Mouse (Mus musculus): Measurements from ENCODE around the gene Rusc2.

Rusc2 gene

DNA sequence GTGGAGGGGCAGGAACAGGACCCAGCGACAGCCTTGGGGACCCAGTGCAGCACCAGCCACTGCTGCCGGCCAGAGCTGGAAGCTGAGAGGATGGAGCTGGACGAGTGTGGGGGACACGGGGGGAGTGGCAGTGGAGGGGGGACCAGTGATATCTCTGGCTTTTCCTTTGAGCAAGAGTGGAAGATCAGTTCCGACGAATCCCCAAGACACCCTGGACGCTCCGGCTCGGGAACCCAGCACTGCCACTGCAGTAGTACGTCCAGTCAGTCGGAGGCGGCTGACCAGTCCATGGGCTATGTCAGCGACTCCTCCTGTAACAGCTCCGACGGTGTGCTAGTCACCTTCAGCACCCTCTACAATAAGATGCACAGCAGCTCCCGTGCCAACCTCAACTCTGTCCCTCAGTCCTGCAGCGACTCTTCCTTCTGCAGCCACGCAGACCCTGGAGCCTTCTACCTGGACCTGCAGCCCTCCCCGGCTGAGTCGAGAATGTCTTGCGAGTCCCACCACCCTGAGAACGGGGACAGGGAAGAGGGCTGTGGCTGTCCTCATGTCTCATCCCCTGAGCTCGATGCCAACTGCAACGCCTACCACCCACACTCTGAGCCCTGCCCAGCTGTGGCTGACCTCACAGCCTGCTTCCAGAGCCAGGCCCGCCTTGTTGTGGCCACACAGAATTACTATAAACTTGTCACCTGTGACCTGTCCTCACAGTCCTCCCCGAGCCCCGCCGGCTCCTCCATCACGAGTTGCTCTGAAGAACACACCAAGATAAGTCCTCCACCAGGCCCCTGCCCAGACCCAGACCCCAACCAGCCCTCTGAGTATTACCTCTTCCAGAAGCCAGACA, 33.7 kb downstream of the Rusc2 start:
- DNase-seq (ENCODE audit: low read depth, low spot score) = no peak

DNA sequence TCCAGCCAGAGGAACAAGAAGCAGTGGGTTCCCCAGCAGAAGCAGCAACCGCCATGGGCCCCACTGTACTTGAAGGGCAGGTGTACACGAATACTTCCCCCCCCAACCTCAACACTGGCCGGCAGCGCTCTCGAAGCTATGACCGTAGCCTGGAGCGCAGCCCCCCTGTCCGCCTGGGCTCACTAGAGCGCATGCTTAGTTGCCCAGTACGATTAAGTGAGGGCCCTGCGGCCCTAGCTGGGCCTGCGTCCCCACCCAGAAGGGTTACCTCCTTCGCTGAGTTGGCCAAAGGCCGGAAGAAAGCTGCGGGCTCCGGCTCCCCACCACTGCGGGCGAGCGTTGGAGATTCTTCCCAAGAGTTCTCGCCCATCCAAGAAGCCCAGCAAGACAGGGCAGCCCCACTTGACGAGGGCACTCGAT, 34.3 kb downstream of the Rusc2 start:
- DNase-seq (ENCODE audit: low read depth, low spot score) = no peak

DNA sequence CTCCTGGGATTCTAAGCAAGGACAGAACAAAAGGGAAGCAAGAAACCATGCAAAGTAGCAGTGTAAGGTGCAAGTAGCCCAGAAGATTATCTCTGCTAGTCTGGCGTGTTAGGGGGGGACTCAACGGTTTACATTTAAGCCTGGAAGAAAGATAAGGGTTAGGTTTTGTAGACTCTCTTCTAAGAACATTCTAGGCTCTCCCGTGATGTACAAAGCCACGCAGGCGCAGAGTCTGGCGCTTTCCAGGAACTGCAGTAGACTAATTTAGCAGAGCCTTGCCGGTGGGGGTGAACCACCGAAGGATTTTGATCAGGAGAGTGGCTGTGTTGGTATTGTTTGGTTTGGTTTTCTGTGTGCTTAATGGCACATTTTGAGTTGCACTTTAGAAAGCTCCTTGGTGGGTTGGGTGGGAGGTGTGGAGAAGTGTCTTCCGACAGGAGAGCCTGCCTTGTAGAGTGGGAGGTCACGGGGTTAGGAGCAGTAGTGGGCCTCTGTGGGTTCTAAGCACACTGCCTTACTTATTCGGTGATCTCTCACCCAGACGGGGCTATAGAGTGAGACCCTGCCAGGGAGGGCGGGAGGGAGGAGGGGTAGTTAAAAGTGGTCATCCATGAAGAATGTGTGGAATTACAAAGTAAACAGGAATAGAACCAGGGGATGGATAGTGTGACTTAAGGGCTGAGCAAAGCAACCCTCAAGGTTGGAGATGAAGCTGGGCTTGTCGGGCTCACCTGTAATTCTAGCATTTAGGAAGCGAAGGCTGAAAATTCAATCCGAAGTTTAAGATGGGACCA, 35.7 kb downstream of the Rusc2 start:
- peak; percentile 55 for DNase-seq (ENCODE audit: low read depth, low spot score)

DNA sequence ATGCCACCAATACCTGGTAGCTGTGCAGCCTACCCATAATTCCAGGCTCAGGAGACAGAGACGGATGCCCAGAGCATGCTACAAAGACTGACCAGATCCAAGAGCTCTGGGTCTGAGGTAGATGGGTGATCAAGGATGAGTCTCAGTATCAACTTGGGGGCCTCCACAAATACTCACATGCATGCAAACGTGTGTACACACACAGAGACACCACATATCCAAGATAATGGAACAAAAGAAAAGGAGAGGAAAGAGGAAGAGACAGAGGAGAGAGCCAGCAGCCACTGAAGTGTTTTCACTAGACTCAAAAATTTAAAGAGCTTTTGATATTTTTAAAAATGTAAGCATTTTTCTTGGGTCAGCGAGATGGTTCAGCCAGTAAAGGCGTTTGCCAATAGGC, 36.7 kb downstream of the Rusc2 start:
- DNase-seq (ENCODE audit: low read depth, low spot score) = no peak

DNA sequence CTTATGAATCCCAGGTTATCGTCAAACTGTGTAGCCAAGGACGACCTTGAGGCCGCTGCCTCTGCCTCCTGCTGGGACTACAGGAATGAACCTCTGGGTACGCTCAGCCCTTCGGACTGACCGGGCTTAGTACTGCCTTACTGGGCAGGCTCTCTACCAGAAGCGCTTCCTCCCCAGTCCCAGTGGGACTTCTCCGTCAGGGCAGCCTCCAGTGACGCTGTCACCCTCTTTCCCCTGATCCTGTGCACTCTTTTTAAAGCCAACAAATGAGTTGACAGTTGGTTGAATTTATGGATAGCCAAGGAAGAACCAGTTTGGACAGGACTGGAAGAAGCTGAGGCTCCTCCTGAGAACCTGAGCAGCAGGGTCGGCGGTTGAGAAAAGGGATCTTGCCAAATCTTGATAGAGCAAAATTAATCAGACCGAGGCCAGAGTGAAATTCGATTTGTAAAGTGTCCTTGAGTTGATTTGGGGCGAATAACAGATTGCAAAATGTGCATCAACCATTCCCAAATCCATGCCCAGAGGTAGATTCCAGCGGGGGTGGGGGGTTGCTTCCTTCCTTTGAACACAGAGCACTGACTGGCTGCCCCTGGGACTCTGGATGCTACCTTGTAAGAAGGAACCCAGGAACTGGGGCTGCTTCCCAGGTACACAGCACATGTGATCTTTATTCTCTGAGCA, 37.3 kb downstream of the Rusc2 start:
- no peak for DNase-seq (ENCODE audit: low read depth, low spot score)

DNA sequence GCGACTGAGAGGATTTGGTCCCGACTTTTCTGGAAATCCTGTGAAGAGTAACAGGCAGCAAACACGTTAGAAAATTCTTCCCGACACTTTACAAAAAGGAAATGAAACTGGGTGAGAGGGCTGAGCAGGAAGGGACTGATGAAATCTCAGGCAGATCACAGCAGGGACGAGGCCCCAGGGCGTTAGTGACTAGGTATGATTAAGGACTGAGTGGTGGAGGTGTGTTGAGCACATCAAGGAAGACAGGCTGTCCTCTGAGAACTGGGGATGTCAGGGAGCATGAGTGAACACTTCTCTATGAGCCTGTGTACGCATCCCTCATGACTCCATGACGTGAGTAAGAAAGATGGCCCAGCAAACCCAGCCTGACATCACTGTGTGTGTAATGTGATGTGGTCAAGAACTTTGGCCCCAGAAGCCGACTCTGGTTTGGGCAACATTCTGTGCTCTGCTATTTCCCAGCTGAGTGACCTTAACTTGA, 38.1 kb downstream of the Rusc2 start:
- DNase-seq (ENCODE audit: low read depth, low spot score) = no peak

DNA sequence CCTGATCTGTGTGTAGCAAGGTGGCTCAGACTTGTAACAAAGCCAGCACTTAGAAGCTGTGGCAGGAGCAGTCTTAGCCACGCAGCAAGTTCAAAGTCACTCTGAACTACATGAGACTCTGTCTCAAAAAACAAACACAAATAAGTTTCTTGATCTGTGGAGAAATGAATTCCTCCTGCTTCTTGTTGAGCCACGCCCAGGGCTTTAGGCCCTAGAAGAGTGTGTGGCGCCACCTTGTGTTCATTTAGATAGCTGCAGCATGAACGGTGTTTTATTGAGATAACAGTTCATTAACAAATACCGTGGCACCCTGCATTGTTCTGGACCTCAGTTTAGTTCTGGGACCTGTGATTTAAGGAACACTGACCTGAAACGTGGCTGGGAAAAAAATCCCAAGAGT, 38.5 kb downstream of the Rusc2 start:
- DNase-seq (ENCODE audit: low read depth, low spot score) = peak; percentile 88

DNA sequence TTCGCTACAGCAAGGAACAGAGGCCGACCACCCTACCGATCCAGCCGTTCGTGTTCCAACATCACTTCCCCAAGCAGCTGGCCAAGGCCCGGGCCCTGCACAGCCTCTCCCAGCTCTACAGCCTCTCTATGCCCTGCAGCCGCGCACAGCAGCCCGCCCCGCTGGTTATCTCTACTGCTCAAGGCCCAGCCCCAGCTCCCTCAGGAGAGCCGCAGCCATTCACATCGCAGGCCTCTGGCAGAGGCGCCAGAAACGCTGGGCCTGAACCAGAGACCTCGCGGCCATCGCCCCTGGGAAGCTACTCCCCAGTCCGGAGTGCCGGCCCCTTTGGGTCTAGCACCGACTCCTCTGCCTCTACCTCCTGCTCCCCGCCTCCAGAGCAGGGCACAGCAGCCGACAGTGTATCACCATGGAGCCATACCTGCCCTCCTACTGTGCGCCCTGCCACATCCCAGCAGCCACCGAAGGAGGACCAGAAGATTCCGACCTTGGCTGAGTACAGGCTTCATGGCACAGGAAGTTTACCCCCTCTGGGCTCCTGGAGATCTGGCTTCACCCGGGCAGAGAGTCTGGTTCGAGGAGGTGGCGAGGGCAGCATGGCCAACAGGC, 40.0 kb downstream of the Rusc2 start:
- DNase-seq (ENCODE audit: low read depth, low spot score) = no peak

DNA sequence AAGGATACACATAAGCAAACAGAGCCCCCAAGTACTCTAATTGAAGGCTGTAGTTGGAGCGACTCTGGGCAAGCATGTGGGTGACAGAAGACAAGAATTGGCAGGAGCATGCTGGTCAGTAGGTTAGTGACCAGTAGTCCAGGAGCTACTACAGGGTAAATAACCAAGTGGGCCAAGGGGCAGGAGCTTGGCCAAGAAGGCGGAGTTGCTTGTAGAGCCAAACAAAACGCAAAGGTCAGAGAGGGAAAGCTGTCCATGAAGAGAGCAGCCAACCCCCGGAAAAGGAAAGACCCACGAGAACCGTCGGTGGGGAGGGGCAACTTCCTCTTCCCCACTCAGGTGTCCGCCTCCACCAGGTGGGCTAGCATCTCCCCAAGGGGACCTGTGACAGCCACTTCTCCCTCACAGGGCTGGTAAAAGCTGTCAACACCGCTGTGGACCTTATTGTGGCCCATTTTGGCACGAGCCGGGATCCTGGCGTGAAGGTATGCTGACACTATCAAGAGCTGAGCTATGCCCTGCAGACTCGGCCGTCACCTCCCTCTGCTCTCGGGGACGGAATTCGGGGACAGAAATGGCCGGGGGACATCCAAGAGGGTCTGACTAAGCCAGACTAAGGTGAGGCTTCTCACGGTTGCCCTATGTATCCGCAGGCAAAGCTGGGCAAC, 41.6 kb downstream of the Rusc2 start:
- no peak for DNase-seq (ENCODE audit: low read depth, low spot score)

DNA sequence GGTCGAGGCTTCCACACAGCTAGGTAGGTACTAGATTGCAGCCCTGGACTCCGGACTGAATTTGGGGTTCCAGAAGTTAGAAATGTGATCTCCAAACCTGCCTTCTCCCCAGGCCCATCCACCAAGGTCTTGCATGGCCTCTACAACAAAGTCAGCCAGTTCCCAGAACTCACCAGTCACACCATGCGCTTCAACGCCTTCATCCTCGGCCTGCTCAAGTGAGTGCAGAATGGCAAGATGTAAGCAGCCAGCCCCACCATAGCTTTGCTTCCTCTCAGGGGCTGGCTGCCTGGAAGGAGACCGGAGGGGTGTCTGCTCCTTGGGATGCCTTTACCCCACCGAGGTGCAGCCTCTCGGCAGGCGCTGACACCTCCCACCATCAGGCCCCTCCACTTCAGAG, 42.3 kb downstream of the Rusc2 start:
- no peak for DNase-seq (ENCODE audit: low read depth, low spot score)

DNA sequence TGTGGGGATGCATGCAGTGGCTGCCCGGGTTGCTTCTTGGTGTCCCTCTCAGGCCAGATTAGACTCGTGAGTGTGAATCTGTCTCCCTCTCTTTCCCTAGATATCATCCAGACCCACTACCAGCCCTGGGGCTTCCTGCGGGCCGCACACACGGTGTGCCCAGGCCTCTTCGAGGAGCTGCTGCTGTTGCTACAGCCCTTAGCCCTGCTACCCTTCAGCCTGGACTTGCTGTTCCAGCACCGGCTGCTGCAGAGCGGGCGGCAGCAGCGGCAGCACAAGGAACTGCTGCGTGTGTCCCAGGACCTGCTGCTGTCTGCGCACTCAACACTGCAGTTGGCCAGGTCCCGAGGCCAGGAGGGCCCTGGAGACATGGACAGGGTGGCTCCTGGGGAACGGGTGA, 43.4 kb downstream of the Rusc2 start:
- DNase-seq (ENCODE audit: low read depth, low spot score) = no peak

DNA sequence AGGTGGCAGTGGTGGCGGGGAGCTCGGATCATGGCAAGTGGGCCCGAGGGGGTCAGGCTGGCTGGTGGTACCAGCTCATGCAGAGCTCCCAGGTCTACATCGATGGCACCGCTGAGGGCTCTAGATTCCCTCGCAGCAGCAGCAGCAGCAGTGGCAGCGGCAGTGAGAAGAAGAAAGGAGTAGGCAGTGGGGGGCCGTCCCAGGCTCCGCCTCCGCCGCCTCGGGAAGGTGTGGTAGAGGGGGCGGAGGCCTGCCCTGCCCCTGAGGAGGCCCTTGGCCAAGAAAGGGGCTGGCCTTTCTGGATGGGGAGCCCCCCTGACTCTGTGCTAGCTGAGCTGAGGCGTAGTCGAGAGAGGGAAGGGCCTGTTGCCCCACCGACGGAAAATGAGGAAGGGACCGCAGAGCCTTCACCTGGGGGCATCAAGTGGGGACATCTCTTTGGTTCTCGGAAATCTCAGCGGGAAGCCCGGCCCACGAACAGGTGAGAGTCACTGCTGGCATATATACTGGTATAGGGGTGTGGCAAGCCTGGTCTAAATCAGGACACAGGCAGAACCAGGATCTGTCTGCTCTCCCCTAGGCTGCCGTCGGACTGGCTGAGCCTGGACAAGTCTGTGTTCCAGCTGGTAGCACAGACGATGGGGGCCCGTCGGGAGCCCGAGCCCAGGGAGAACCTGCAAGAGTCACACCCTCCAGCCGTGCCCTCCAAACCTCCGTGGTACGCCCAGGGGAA, 44.0 kb downstream of the Rusc2 start:
- DNase-seq (ENCODE audit: low read depth, low spot score) = no peak

DNA sequence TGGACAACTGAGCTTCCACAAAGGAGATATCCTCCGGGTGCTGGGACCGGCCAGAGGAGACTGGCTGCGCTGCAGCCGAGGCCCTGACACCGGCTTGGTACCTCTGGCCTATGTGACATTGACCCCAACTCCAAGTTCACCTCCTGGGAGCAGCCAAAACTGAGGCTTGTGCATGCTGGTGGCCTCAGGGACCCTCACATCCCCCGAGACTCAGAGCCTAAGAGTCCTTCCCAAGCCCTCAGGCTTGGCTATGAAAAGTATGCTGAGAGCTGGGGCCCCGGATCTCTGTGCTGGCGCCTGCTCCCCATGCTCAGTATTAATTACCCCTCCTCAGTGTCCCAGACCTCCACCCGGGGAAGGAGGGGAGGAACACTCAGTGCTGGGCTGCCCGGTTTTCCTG, 44.7 kb downstream of the Rusc2 start:
- DNase-seq (ENCODE audit: low read depth, low spot score) = no peak

DNA sequence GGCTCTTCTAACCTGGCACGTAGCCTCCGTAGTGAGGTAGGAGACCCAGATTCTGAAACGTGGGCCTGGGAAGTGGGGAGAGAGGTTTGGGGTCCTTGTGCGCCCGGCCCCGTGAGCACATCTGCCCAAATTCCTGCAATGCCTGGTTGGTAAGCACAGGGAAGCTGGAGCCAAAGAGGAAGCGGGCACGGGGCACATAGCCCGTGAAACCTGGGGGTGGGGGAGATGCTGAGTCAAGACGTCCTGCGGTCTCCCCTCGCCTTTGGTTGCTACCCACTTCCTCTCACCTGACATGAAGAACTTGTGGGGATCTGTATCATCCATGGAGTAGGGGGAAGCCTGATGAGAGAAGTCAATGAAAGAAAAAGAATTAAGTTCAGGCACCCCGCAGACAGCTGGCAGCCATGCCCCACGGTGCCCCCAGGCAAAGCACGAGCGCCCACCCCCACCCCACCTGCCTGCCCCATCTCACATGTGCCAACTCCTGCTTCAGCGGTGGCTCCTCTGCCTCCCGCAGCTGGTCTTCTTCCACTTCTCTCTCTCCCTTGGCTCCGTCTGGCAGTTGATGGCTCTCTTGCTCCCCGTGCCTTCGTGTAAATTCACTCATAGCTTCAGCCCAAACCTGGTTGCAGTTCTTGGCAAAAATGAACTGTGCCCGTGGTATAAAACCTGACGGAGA, 45.9 kb downstream of the Rusc2 start:
- no peak for DNase-seq (ENCODE audit: low read depth, low spot score)

DNA sequence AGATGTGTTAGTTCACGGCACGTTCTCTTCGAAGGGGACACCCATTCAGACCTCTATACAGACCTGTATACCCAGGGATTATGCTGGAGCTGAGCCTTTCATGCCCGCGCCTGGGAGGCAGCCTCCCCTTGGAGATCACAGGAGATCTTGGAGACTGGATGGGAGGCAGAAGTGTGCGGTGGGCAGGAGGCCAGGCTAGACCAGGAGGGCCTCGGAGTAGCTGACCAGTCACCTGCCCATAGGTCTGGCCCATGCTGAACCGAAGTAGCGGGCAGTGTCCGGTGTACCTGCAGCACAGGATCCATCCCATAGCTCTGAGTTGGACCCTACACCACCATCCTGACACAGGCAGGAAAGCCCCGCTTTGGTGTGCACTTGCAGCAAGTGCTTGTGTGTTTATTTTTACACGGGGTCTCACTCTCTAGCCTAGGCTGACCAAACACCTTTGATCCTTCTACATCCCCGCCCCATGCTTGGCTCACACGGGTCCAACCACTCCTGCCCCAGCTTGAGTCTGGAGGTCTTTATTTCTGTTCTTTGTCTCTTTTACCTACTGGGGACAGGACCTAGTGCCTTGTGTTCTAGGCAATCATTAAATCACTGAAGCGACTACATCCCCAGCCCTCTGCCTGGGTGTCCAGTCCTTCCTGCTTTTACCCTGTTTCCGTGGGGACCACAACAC, 46.5 kb downstream of the Rusc2 start:
- DNase-seq (ENCODE audit: low read depth, low spot score) = no peak

DNA sequence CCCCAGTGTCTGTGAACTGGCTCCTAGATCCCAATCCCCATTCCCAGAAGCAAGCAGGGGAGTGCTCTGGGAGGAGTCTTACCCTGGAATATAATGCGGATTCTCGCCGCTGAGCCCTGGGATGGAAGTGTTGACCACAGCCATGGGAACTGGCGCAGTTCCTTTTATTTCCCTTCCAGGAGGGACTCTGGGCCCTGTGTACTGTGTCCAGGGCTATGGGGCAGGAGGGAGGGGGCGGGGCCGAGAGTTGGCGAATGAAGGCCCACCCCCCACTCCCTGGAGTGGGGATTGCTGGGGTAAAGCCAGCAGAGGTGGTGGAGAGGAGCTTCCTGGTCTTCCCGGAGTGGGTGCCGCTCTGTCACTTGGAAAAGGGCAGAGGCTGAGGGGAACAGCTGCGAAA, 47.2 kb downstream of the Rusc2 start, which contains the start of gene Fam166b:
Gene Fam166b (minus strand): TSS at position 189 of the 400 bp plus-strand sequence.
- DNase-seq (ENCODE audit: low read depth, low spot score) = no peak

DNA sequence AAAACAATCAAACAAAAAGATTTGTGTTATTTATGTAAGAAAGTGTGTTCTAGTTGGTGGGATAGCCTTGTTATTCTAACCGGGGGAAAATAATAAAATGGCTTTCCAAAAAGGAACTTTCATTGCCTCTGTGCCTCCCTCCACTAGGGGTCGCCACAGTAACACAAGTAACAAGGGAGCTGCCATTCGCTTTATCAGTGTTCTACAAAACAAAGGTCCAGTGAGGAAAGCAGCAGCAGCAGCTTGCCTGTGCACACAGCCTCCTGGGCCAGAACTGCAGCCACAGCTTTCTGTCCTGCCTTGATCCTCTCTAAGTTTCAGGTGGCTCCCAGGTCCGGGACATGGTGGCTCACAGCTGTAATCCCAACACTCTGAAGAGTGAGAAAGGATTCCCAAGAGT, 49.9 kb downstream of the Rusc2 start:
- peak; percentile 94 for DNase-seq (ENCODE audit: low read depth, low spot score)

DNA sequence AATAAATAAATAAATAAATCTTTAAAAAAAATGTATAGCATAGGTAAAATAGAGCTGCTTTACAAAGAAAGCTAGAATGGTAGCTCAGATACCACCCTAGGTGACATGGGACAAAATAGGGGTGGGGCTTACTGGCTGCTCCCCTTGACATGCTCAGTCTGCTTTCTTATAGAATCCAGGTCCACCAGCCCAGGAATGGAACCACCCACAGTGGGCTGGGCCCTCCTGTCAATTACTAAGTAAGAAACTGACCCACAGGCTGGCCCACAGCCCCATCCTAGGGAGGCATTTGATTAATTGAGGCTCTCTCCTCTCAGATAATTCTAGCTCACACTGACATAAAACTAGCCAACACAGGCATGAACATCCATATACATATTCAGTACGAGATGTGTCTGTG, 51.1 kb downstream of the Rusc2 start:
- no peak for DNase-seq (ENCODE audit: low read depth, low spot score)

DNA sequence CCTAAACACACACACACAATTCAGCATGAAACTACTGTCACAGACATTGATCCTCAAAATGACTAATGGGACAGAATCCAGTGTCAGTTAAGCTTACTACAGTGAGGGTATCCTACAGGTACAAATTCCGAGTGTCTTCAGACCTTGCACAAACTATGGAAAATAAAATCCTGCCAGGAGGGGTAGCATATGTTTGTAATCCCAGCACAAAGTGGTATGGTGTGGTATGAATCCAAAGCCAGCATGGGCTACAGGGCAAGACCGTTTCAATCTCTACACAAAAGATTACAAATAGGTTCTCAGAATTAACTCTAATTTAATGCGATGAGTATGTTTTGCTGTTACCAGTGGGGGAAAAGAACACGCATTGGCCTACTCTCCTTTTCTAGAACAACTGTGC, 59.9 kb downstream of the Rusc2 start, which contains the start of gene Tesk1:
Gene Tesk1 (plus strand): TSS at position 301 of the 400 bp plus-strand sequence.
- DNase-seq (ENCODE audit: low read depth, low spot score) = no peak
